Mouse (Mus musculus) midbrain, embryonic 16.5 days (tissue): Measurements from ENCODE around the gene Pnliprp2. TPM values are rescaled to one million over a fixed set of nuclear protein-coding genes. Genes with fewer than 3 reads are reported as not detected.

Experiments used
- ATAC-seq: fragments of 200-750 bp; cut with Nextera tagmentation; 2 replicates; pipeline ENCODE4 v1.8.0; 2017; ENCODE audit warnings: moderate TSS enrichment
- H3K27ac ChIP-seq: fragments of 300-500 bp; sonication (generic); 2 replicates; pipeline ENCODE4 v1.5.1; 2014; ENCODE audit warnings: mild to moderate bottlenecking, low read length, mixed read lengths
- H3K27me3 ChIP-seq: fragments of 300-500 bp; sonication (generic); 2 replicates; pipeline ENCODE4 v1.6.1; 2014; ENCODE audit warnings: low read depth, low read length, mixed read lengths; ENCODE audit not compliant: control insufficient read depth, insufficient read depth
- H3K36me3 ChIP-seq: fragments of 300-500 bp; sonication (generic); 2 replicates; pipeline ENCODE4 v1.6.1; 2014; ENCODE audit warnings: mild to moderate bottlenecking, low read length, moderate library complexity, mixed read lengths; ENCODE audit not compliant: control insufficient read depth, insufficient read depth
- H3K4me1 ChIP-seq: fragments of 300-500 bp; sonication (generic); 2 replicates; pipeline ENCODE4 v1.6.1; 2014; ENCODE audit warnings: mild to moderate bottlenecking, low read length, mixed read lengths; ENCODE audit not compliant: control insufficient read depth, insufficient read depth
- H3K4me2 ChIP-seq: fragments of 300-500 bp; sonication (generic); 2 replicates; pipeline ENCODE4 v1.6.1; 2014; ENCODE audit warnings: mild to moderate bottlenecking, low read length, mixed read lengths
- H3K4me3 ChIP-seq: fragments of 300-500 bp; sonication (generic); 2 replicates; pipeline ENCODE4 v1.5.1; 2014; ENCODE audit warnings: low read depth, mild to moderate bottlenecking, low read length, moderate library complexity, mixed read lengths
- H3K9ac ChIP-seq: fragments of 300-500 bp; sonication (generic); 2 replicates; pipeline ENCODE4 v1.6.1; 2014; ENCODE audit warnings: low read depth, low read length, mixed read lengths
- H3K9me3 ChIP-seq: fragments of 300-500 bp; sonication (generic); replicated peaks from 2 replicates; pipeline ENCODE4 v1.6.1; 2014; ENCODE audit warnings: mild to moderate bottlenecking, low read length, mixed read lengths; ENCODE audit not compliant: control insufficient read depth, poor library complexity, severe bottlenecking
- WGBS: fragments of 180-500 bp; shearing (Covaris S2); extraction: QIAGEN DNeasy Blood & Tissue Kit; methylation state at CpG from one replicate; pipeline ENCODE4 v1.1.7; 2014; 5-methylcytosine and 5-hydroxymethylcytosine counted together
- polyA plus RNA-seq: library from polyadenylated mRNA; unstranded; fragments of >200 nt; fragmentation: Nextera tagmentation; extraction: Ambion mirVana; gene quantifications from 2 replicates; pipeline ENCODE4 v1.2.1, GENCODE M21; 2015

The Pnliprp2 gene
- polyA plus RNA-seq, 1 experiment from 2014 or later: not detected

- H3K9me3 ChIP-seq: no peaks in the 10 kb centered on the region
- no peak overlapping the region for H3K4me2 ChIP-seq
- no peaks in the 10 kb centered on the region for H3K27me3 ChIP-seq
- no peak overlapping the region for H3K9ac ChIP-seq
- H3K4me1 ChIP-seq: peaks cover 5% of the 10 kb centered on the region
- ATAC-seq: no peak
- 80% methylated on average over 5 of the region's 5 CpGs for WGBS
- H3K4me3 ChIP-seq: no peak overlapping the region
- H3K27ac ChIP-seq: no peak overlapping the region
- no peaks in the 10 kb centered on the region for H3K36me3 ChIP-seq
Observed at GRCm38 (mm10) chr19:58776461-58776860, 16.9 kb downstream of the Pnliprp2 start.

- no peaks in the 10 kb centered on the region for H3K36me3 ChIP-seq
- no peak overlapping the region for H3K9ac ChIP-seq
- H3K4me1 ChIP-seq: peaks cover 14% of the 10 kb centered on the region
- H3K9me3 ChIP-seq: no peaks in the 10 kb centered on the region
- no peaks in the 10 kb centered on the region for H3K27me3 ChIP-seq
- H3K27ac ChIP-seq: peak overlapping the region; percentile 34; the same call in 1 of the 2 replicates
- H3K4me2 ChIP-seq: no peak overlapping the region
- no peak for ATAC-seq
- WGBS: 29% methylated on average over 4 of the region's 4 CpGs
- H3K4me3 ChIP-seq: no peak overlapping the region
Observed at GRCm38 (mm10) chr19:58781566-58781965, 22.0 kb downstream of the Pnliprp2 start.

- Histone ChIP-seq H3K4me3 (no peak overlapping the region), H3K27ac (peak overlapping the region; percentile 40), H3K4me1 (peaks cover 14% of the 10 kb centered on the region), H3K27me3 (no peaks in the 10 kb centered on the region), H3K36me3 (no peaks in the 10 kb centered on the region), H3K9me3 (no peaks in the 10 kb centered on the region), H3K9ac (no peak overlapping the region), H3K4me2 (no peak overlapping the region)
- ATAC-seq: peak; percentile 74
- 24% methylated on average over 7 of the region's 7 CpGs for WGBS
Observed at GRCm38 (mm10) chr19:58783938-58784337, 24.4 kb downstream of the Pnliprp2 start.

GRCm38 (mm10) chr19:58789194-58789593 is 29.7 kb downstream of the Pnliprp2 start:
- WGBS: 72% methylated on average over 11 of the region's 11 CpGs
- H3K4me2 ChIP-seq: no peak overlapping the region
- no peaks in the 10 kb centered on the region for H3K36me3 ChIP-seq
- H3K27me3 ChIP-seq: no peaks in the 10 kb centered on the region
- H3K9me3 ChIP-seq: no peaks in the 10 kb centered on the region
- H3K4me3 ChIP-seq: no peak overlapping the region
- no peak overlapping the region for H3K9ac ChIP-seq
- ATAC-seq: peak; percentile 51; the same call in 1 of the 2 replicates
- 0 out of 2 replicates have a peak overlapping the region, but pooled peaks have one; percentile 38 for H3K27ac ChIP-seq
- peaks cover under 1% of the 10 kb centered on the region; the same call in 1 of the 2 replicates for H3K4me1 ChIP-seq

GRCm38 (mm10) chr19:58794284-58794683 is 34.8 kb downstream of the Pnliprp2 start, which contains the start of gene 1700019N19Rik:
Gene 1700019N19Rik (minus strand): TSS chr19:58794461.
- H3K4me1 ChIP-seq: peaks cover 3% of the 10 kb centered on the region
- H3K4me2 ChIP-seq: no peak within 1 kb of the TSS
- H3K4me3 ChIP-seq: no peak within 1 kb of the TSS
- peaks cover 9% of the 10 kb centered on the region for H3K36me3 ChIP-seq
- H3K9ac ChIP-seq: no peak within 1 kb of the TSS
- no peak for ATAC-seq
- 54% methylated on average over 10 of the region's 10 CpGs for WGBS
- H3K27me3 ChIP-seq: no peaks in the 10 kb centered on the region
- peak within 1 kb of the TSS; percentile 58 for H3K27ac ChIP-seq
- H3K9me3 ChIP-seq: no peaks in the 10 kb centered on the region

- Histone ChIP-seq H3K27me3 (no peaks in the 10 kb centered on the region), H3K9me3 (no peaks in the 10 kb centered on the region; the same call in 1 of the 2 replicates), H3K9ac (no peak overlapping the region), H3K27ac (peak overlapping the region; percentile 58; the same call in 1 of the 2 replicates), H3K4me1 (peaks cover 3% of the 10 kb centered on the region), H3K4me3 (no peak overlapping the region), H3K36me3 (peaks cover 17% of the 10 kb centered on the region), H3K4me2 (no peak overlapping the region)
- ATAC-seq: peak; percentile 85
- 64% methylated on average over 12 of the region's 12 CpGs for whole genome bisulfite sequencing
Observed at GRCm38 (mm10) chr19:58795114-58795669, 35.7 kb downstream of the Pnliprp2 start.

- Histone ChIP-seq H3K4me2 (no peak overlapping the region), H3K4me3 (no peak overlapping the region), H3K9me3 (no peaks in the 10 kb centered on the region), H3K27ac (no peak overlapping the region), H3K27me3 (no peaks in the 10 kb centered on the region), H3K4me1 (no peaks in the 10 kb centered on the region), H3K9ac (no peak overlapping the region), H3K36me3 (peaks cover 10% of the 10 kb centered on the region)
- no peak for ATAC-seq
- WGBS: 91% methylated on average over 9 of the region's 9 CpGs
Observed at GRCm38 (mm10) chr19:58805191-58805779, 45.8 kb downstream of the Pnliprp2 start.

- H3K9me3 ChIP-seq: no peaks in the 10 kb centered on the region
- H3K27me3 ChIP-seq: no peaks in the 10 kb centered on the region
- ATAC-seq: 0 out of 2 replicates have a peak, but pooled peaks have one; percentile 48
- H3K4me2 ChIP-seq: no peak overlapping the region
- H3K4me3 ChIP-seq: no peak overlapping the region
- H3K4me1 ChIP-seq: no peaks in the 10 kb centered on the region
- WGBS: 1% methylated on average over 3 of the region's 3 CpGs
- peaks cover 4% of the 10 kb centered on the region; the same call in 1 of the 2 replicates for H3K36me3 ChIP-seq
- H3K27ac ChIP-seq: no peak overlapping the region
- H3K9ac ChIP-seq: no peak overlapping the region
Observed at GRCm38 (mm10) chr19:58806364-58806763, 46.8 kb downstream of the Pnliprp2 start.

GRCm38 (mm10) chr19:58808864-58809263 is 49.3 kb downstream of the Pnliprp2 start:
- 84% methylated on average over 6 of the region's 6 CpGs for WGBS
- Histone ChIP-seq H3K9ac (no peak overlapping the region), H3K9me3 (no peaks in the 10 kb centered on the region), H3K4me1 (no peaks in the 10 kb centered on the region), H3K27ac (no peak overlapping the region), H3K36me3 (no peaks in the 10 kb centered on the region), H3K4me2 (no peak overlapping the region), H3K4me3 (no peak overlapping the region), H3K27me3 (no peaks in the 10 kb centered on the region)
- no peak for ATAC-seq
